Mouse (Mus musculus) urinary bladder, adult 18-20 months (tissue): ENCODE measurements around the gene Sfxn5.
A peak's percentile ranks its signal among the peaks of the same experiment; 100 is the strongest.

ENCODE experiments used
- DNase-seq, 2 experiments: peaks; one replicate each; pipeline ENCODE4 v3.0.0; 2022; ENCODE audit warnings: low spot score in 2 of 2, mixed read lengths in 2 of 2

Sfxn5 gene

DNA sequence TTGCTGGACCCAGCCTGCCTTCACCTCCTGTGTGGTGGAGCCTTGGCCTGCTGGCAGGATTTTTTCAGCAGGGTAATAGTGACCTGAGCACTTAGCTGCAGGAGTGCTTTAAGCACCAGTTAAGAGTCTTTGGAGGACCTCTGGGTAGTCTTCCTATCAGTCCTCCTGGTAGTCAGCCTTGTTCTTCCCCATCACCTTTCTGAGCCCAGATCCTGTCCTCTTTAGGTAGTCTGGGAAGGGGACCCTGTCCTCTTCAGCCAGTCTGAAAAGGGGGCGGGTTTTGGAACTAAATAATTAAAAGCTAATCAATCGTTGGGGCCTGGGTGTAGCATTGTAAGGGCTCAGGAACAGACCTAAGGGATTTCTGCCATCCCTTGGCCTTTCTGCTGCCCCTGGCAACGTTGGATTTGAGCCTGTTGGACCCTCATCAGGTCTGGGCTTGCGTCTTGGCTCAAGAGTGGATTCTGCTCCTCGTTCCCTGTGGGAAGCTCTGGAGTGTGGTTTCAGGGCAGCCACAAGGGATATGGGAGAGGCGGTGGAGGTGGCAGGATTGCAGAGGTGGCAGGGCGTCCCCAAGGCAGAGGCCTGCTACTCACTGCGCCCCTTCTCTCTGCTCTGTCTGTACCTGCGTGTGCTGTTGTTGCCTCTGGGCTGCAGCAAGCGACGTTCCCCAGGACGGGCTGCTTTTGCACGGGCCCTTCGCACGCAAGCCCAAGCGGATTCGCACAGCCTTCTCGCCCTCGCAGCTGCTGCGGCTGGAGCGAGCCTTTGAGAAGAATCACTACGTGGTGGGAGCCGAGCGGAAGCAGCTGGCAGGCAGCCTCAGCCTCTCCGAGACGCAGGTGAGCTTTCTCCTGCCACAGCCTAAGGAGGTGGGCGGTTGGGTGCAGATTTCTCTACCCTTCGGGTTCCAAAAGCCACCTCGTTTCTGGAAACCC is 139.6 kb downstream of the Sfxn5 start:
- no peak for DNase-seq

DNA sequence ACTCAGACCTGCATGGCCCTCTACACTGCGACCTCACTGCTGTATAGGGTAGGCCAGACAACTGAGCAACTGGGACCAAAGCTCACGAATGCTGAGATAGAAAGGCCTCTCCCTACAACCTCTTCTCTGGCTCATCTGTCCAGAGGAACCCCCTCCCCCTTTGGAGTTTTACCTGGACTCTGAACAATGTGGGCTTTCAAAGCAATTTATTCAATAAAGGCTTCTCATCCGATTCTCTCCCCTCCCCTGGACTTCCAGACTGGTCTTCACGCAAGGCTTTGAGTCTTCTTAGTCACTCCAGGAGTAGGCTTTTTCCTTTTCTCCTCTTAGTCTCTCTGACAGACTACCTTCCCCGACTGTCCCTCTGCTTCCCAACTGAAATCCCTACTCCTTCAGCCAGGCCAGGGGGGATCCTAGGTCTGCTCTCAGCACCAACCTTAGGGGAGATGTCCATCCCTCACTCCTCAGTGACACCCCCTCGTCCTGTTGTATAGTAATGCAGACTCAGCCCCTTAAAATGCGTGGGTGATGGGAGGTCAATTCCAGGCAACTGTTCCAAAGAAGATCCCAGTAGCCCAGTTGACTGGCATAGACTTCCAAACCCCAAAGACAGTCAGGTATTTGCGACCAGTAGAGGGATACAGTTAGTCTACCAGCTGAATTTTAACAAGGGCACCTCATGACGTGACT is 141.3 kb downstream of the Sfxn5 start:
- no peak for DNase-seq

DNA sequence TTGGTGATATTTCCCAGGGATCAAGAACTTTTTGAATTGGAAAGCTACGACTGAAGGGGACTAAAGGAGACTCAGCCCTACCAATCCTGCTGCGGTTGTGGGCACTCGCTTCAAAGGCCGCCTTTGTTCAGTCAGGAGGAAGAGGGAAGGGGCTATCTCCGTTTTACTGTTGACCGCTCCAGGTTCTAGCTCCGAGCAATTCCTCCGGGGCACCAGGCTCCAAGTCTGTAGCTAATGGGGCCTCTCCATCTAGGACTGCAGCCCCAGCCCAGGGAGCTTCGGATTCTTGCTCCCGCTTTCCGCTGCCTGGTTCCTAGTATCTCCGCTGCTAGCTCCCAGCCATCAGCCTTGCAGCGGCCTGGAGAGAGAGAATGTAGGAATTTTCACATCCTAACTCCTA is 142.6 kb downstream of the Sfxn5 start:
- no peak for DNase-seq

DNA sequence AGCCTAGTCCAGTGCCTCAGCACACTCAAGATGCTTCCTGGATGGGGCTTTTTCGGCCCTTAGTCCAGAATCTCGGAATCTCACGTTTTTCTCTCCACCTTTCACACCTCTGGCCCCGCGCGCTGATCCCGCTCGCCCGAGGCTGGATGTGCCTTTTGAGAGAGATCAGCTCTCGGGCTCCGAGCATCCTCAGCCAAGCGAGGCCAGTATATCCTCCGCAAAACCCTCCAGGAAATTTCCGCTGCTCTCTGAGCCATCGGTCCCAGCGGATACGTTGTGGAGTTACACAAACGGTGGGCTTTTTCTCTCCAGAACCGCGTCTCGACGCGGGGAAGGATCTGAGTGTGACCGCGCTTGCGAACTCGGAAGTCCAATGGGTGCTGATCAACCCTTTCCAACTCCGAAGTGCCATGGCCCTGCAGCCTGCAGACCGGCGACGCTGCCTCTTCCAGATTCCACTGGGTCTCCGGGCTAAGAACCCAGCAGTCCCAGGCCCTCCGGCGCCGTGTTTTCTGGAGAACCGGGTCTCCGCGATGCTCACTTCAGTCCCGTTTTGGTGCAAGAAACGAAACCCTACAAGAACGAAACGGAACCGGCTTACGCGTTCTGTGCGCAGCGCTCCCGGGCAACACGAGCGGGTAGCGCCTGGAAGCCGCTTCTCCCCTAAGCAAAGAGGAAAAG is 143.2 kb downstream of the Sfxn5 start:
- DNase-seq, result peak in 1 of 2 experiments; percentile 32

DNA sequence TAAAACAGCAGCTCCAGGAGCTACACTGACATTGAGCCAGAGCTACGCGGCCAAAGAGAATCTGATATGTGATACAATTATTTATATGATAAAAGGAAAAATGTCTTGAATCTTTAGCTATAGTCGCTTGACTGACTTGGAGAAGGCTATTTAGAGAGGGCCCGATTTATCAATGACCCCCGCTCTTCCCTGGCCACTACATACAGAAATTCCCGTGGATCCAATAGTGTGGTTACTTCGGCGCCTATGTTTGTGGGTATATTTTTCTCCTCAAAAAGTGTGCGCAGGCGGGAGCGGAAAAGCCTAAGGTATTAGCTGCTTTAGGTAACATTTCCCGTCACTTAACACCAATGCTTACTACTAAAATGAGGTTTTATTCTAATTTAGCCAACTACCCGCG is 143.9 kb downstream of the Sfxn5 start:
- no peak for DNase-seq

DNA sequence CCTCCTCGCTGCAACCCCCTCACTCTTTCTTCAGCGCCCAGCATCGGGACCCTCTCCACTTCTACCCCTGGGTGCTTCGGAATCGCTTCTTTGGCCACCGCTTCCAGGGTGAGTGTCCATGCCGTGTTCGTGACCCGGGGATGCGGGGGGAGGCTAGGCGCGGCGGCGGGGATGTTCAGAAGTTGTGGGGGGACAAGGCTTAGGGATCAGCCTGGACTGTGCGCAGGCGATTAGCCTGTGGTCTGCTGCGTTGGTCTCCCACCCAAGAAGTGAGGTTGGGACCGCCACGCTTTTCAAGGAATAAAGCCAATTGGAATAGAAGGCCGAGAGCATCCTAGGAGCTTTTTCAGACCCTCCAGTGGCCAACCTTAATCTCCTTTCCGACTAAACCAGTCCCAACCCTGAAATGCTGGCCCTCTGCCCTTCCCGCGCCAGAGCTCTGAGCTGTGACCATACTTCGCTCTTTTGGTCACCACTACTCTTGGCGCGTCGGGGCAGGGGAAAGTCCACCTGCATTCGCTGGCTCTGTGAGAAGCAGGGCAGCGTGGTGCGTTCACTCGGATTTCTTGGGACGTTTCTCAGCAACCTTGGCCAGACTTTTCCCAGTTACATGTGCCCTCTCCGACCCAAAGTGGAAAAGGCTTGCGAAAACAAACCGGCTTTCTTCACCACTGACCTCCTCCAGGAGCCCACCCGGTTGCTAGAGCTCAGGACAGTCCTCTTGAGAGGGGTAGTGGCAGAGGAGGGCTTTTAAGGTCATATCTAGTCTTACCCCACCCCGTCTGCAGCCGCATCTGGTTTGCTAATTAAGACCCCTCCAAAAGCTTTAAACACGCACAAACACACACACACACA is 144.7 kb downstream of the Sfxn5 start:
- DNase-seq, result no peak

DNA sequence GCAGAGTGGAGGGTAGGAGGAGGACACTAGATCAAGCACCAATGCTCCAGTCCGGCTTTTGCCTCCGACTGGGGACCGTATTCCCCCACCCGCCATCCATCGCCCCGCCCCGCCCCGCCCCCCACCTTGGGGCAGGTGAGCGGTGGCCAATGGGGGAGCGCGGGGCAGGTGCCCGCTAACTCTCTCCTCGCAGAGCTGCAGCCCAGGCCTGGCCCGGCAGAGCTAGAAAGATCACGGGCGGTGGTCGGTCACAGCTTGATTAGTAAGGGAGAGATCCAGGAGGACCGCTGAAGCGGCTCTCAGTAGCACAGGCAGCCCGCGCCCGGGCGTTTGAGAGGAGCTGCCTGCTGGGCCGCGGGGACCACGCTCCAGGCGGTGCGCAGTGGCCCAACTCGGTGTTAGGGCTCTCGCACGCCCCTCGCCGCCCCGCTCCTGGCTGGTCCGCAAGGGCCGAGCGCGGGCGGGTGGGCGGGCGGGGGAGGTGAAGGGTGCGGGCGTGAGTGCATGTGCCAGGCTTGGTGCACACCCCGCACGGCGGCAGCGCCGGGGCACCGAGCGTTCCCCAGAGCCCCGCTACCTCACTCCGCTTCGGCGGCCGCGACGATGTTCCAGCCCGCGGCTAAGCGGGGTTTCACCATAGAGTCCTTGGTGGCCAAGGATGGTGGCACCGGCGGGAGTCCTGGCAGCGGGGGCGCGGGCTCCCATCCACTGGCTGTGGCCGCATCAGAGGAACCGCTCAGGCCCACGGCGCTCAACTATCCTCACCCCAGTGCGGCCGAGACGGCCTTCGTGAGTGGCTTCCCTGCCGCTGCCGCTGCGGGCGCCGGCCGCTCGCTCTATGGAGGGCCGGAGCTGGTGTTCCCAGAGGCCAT is 145.6 kb downstream of the Sfxn5 start, which contains the start of gene Emx1:
TSS of gene Emx1 (plus strand) at position 99 of the 872 bp plus-strand sequence.
- peak in 1 of 2 experiments; percentile 25 for DNase-seq

DNA sequence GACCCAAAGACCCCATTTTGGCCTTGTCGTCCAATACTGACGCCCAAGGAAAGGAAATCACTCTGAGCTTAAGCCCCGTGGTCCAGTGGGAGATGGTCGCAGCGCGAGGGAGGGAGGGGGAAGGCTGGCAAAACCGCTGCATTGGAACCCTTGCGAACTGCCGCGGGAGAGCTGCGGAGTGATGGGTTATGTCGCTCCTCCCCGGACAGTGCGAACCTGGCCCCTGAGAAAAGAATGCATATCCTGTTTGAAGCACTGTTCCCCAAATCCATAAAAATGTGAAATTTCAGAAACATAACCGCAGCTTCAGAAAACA is 146.5 kb downstream of the Sfxn5 start:
- no peak for DNase-seq

DNA sequence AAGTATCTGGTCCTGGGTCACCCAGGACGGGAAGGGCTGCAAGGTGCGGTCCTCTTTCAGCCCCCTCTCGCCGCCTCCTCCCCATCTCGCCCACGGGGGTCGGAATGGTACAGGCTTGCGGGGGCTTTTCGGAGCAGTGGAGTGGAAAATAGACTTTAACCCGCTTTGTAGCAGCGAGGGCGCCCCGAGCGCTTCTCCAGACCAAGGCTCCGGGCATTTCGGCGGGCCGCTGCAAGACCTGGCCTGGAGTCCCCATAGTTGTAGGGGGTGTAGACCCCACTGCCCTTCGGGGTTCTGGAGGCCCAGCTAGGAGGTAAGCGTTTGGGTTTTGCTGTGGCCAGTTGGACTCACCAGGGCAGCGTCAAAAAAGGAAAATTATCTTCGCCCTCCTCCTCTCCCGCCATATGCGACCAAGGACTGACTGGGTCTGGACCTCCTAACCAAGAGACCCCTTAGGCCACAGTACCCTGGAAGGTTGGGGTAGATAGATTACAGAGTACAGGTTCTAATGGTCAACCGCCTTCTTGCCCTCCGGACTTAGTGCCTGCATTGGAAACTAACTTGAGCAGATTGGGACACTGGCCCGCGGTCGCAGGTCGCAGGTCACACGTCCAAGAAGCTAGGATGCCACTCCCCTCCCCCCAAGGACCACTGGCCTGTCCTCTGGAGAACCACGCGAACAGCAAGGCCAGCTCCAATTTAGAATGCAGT is 147.0 kb downstream of the Sfxn5 start:
- DNase-seq, result no peak

DNA sequence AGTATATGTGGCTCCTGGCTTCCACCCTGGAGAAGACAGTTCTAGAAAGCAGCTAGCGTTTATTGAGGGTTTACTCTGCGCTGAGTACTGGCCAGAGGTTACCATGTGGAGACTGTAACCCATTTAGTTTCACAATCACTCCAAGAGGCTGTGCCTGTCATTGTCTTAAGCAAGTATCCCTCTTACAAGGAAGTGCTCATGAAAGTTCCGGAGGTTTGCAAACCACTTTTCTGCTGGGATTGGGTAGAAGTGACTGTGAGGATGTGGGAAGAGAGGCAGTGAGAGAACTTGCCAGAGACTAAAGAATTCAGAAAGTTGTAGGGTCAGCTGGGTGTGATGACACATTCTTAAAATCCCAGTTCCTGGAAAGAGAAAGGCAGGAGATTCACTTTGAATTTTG is 149.3 kb downstream of the Sfxn5 start:
- no peak for DNase-seq

DNA sequence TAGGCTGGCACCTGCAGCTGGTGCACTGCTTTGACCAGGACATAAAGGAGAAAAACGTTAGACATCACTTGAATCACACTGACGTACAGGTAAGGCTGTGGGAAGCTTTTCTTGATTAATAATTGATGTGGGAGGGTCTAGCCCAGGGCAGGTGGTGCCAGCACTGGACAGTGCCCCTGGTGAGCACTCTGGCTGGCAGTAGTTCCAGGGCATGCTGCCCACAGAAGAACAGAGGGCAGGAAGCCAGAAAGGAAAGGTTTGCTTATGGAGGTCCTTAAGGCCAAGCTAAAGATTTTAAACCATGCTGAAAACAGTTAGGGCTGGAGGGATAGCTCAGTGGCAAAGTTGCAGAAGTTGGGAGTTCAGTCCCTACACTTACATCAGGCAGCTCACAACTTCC is 153.2 kb downstream of the Sfxn5 start:
- no peak for DNase-seq

DNA sequence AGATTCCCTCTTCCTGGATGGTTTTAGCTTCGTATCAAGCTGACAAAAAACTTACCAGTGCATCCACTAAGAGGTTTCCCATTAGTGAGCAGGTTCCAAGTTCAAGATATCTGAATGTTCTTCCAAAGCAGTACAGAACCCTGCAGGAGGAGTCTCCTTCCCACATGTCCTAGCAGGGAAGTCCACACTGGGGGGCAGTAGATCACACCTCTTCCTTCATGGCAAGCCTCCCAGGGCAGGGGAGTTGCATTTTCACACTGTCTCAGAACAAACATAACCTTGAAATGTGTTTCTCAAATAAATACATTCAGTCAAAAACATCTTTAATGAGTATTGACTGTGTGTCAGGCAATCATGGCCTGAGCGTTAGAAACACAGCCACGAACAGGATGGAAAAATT is 153.7 kb downstream of the Sfxn5 start:
- DNase-seq, result no peak

DNA sequence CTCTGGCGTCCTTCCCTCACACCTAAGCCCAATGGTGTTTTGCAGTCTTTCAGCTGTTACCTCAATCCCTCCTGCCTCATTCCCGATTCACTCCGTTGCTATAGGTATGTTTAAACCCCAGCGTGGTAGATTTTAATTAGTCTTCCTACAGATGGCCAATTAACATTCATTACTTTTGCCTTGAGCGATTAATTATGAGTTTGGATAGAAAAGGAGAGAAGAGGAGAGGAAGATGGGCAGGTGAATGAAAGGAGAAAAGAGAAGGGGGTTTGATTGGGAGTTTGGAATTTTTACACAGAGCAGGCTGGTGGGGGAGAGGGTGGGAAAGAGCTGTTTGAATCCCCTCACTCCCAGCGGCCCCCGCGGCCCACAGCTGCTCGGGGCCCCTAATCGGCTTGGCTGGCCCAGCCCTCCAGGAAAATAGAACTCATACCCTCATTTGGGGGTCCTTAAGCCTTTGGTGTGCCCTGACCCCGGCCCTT is 167.7 kb downstream of the Sfxn5 start:
- no peak for DNase-seq
